Mouse (Mus musculus) bone marrow, adult 2 months (tissue): ENCODE data around the gene Gmppa.

Experiments used
- CTCF ChIP-seq: fragments of 200-500 bp; IDR thresholded peaks from 2 replicates; pipeline ENCODE4 v1.5.1; 2011; ENCODE audit warnings: low read length, control low read depth; ENCODE audit not compliant: control insufficient read depth, insufficient read depth
- POLR2A ChIP-seq: fragments of 200-500 bp; IDR thresholded peaks from 2 replicates; pipeline ENCODE4 v1.6.1; 2011; ENCODE audit warnings: low read depth, mild to moderate bottlenecking, control low read depth, low read length, borderline replicate concordance; ENCODE audit not compliant: control insufficient read depth

DNA sequence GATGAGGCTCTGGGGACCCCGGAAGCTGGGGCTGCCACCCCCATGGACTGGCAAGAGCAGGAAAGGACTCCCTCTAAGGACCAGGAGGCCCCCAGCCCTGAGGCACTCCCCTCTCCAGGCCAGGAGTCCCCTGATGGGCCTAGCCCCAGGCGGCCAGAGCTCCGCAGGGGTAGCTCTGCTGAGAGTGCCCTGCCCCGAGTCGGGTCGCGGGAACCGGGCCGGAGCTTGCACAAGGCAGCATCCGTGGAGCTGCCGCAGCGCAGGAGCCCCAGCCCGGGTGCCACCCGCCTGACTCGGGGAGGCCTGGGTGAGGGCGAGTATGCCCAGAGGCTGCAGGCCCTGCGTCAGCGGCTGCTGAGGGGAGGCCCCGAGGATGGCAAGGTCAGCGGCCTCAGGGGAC, 13.9 kb upstream of the Gmppa start:
- TF ChIP-seq CTCF (no peak), POLR2A (no peak)
